Mouse (Mus musculus) forebrain, embryonic 10.5 days (tissue): Measurements from ENCODE around the gene Grem2. TPM values are rescaled to one million over a fixed set of nuclear protein-coding genes. Genes with fewer than 3 reads are reported as not detected.

Source experiments
- DNase-seq: peaks from one replicate; pipeline ENCODE4 v3.0.0-alpha.2; 2017; ENCODE audit warnings: low spot score; ENCODE audit errors: extremely low spot score
- H3K27ac ChIP-seq: fragments of 300-500 bp; sonication (generic); 2 replicates; pipeline ENCODE4 v1.5.1; 2016; ENCODE audit warnings: mild to moderate bottlenecking
- H3K27me3 ChIP-seq: fragments of 300-500 bp; sonication (generic); 2 replicates; pipeline ENCODE4 v1.6.1; 2016; ENCODE audit warnings: mild to moderate bottlenecking; ENCODE audit not compliant: poor library complexity, severe bottlenecking
- H3K36me3 ChIP-seq: fragments of 300-500 bp; sonication (generic); replicated peaks from 2 replicates; pipeline ENCODE4 v1.6.1; 2016; ENCODE audit warnings: mild to moderate bottlenecking, moderate library complexity
- H3K4me1 ChIP-seq: fragments of 300-500 bp; sonication (generic); 2 replicates; pipeline ENCODE4 v1.6.1; 2016
- H3K4me3 ChIP-seq: fragments of 300-500 bp; sonication (generic); 2 replicates; pipeline ENCODE4 v1.5.1; 2016; ENCODE audit warnings: mild to moderate bottlenecking, moderate library complexity
- H3K9me3 ChIP-seq: fragments of 300-500 bp; sonication (generic); 2 replicates; pipeline ENCODE4 v1.6.1; 2016; ENCODE audit warnings: mild to moderate bottlenecking, moderate library complexity
- WGBS: fragments of 180-500 bp; shearing (Covaris S2); methylation state at CpG from one replicate; pipeline ENCODE4 v1.1.7; 2016; 5-methylcytosine and 5-hydroxymethylcytosine counted together
- polyA plus RNA-seq: library from polyadenylated mRNA; unstranded; fragments of >200 nt; fragmentation: Nextera tagmentation; extraction: Ambion mirVana; gene quantifications from 2 replicates; pipeline ENCODE4 v1.2.1, GENCODE M21; 2016

Gene Grem2
- 0.19 and 0.20 TPM in 2 replicates for polyA plus RNA-seq

GRCm38 (mm10) chr1:174921298-174921955 lies at the start of gene Grem2:
Gene Grem2 (minus strand): TSS chr1:174921819.
- no peaks in the 10 kb centered on the region for H3K36me3 ChIP-seq
- peak; percentile 44 for DNase-seq
- WGBS = 5% methylated on average over 30 of the region's 30 CpGs
- no peaks in the 10 kb centered on the region for H3K9me3 ChIP-seq
- H3K27ac ChIP-seq = no peak within 1 kb of the TSS
- peaks cover 9% of the 10 kb centered on the region for H3K4me1 ChIP-seq
- peak within 1 kb of the TSS; percentile 53 for H3K4me3 ChIP-seq
- peaks cover 23% of the 10 kb centered on the region; the same call in 1 of the 2 replicates for H3K27me3 ChIP-seq

- 96% methylated on average over 3 of the region's 3 CpGs for WGBS
Measured at GRCm38 (mm10) chr1:174959837-174960236, 38.2 kb upstream of the Grem2 start.

GRCm38 (mm10) chr1:174931003-174931619 lies 9.5 kb upstream of the Grem2 start:
- 74% methylated on average over 3 of the region's 3 CpGs for WGBS
- no peaks in the 10 kb centered on the region for H3K36me3 ChIP-seq
- H3K4me3 ChIP-seq = no peak overlapping the region
- H3K9me3 ChIP-seq = no peaks in the 10 kb centered on the region
- no peak for DNase-seq
- H3K27ac ChIP-seq = no peak overlapping the region
- no peaks in the 10 kb centered on the region for H3K4me1 ChIP-seq
- no peaks in the 10 kb centered on the region for H3K27me3 ChIP-seq

More at GRCm38 (mm10) chr1:174959837-174960236, 38.2 kb upstream of the Grem2 start:
- Histone ChIP-seq H3K36me3 (no peaks in the 10 kb centered on the region), H3K4me3 (no peak overlapping the region), H3K9me3 (no peaks in the 10 kb centered on the region), H3K27ac (no peak overlapping the region), H3K4me1 (peaks cover 4% of the 10 kb centered on the region; the same call in 1 of the 2 replicates), H3K27me3 (no peaks in the 10 kb centered on the region)
- DNase-seq = no peak

GRCm38 (mm10) chr1:174929459-174930181 lies 8.0 kb upstream of the Grem2 start:
- no peak overlapping the region for H3K27ac ChIP-seq
- H3K27me3 ChIP-seq = no peaks in the 10 kb centered on the region
- H3K4me3 ChIP-seq = no peak overlapping the region
- no peaks in the 10 kb centered on the region for H3K4me1 ChIP-seq
- no peak for DNase-seq
- H3K36me3 ChIP-seq = no peaks in the 10 kb centered on the region
- WGBS = 90% methylated on average over 7 of the region's 7 CpGs
- H3K9me3 ChIP-seq = no peaks in the 10 kb centered on the region

- H3K27ac ChIP-seq = no peak overlapping the region
- DNase-seq = no peak
- peaks cover 23% of the 10 kb centered on the region; the same call in 1 of the 2 replicates for H3K27me3 ChIP-seq
- no peak overlapping the region for H3K4me3 ChIP-seq
- over 99% methylated on average over 4 of the region's 4 CpGs for WGBS
- no peaks in the 10 kb centered on the region for H3K9me3 ChIP-seq
- no peaks in the 10 kb centered on the region for H3K36me3 ChIP-seq
- peaks cover 9% of the 10 kb centered on the region for H3K4me1 ChIP-seq
Measured at GRCm38 (mm10) chr1:174918949-174919348, 2.7 kb downstream of the Grem2 start.

GRCm38 (mm10) chr1:174918236-174918870 lies 3.3 kb downstream of the Grem2 start:
- H3K36me3 ChIP-seq = no peaks in the 10 kb centered on the region
- H3K4me3 ChIP-seq = no peak overlapping the region
- no peak overlapping the region for H3K27ac ChIP-seq
- H3K4me1 ChIP-seq = peaks cover 9% of the 10 kb centered on the region
- no peaks in the 10 kb centered on the region for H3K9me3 ChIP-seq
- no peak for DNase-seq
- peaks cover 23% of the 10 kb centered on the region; the same call in 1 of the 2 replicates for H3K27me3 ChIP-seq
- WGBS = 88% methylated on average over 5 of the region's 5 CpGs

- Histone ChIP-seq H3K27ac (no peak overlapping the region), H3K4me1 (no peaks in the 10 kb centered on the region), H3K36me3 (no peaks in the 10 kb centered on the region), H3K4me3 (no peak overlapping the region), H3K27me3 (no peaks in the 10 kb centered on the region), H3K9me3 (no peaks in the 10 kb centered on the region)
- WGBS = 88% methylated on average over 3 of the region's 3 CpGs
- no peak for DNase-seq
Measured at GRCm38 (mm10) chr1:174909834-174910233, 11.8 kb downstream of the Grem2 start.

GRCm38 (mm10) chr1:174908232-174908631 lies 13.4 kb downstream of the Grem2 start:
- no peak overlapping the region for H3K27ac ChIP-seq
- no peak overlapping the region for H3K4me3 ChIP-seq
- DNase-seq = no peak
- no peaks in the 10 kb centered on the region for H3K4me1 ChIP-seq
- no peaks in the 10 kb centered on the region for H3K27me3 ChIP-seq
- H3K9me3 ChIP-seq = no peaks in the 10 kb centered on the region
- no peaks in the 10 kb centered on the region for H3K36me3 ChIP-seq
- 90% methylated on average over 5 of the region's 5 CpGs for WGBS

GRCm38 (mm10) chr1:174907637-174908036 lies 14.0 kb downstream of the Grem2 start:
- no peaks in the 10 kb centered on the region for H3K36me3 ChIP-seq
- no peak overlapping the region for H3K4me3 ChIP-seq
- H3K9me3 ChIP-seq = no peaks in the 10 kb centered on the region
- H3K27ac ChIP-seq = no peak overlapping the region
- no peak for DNase-seq
- H3K27me3 ChIP-seq = no peaks in the 10 kb centered on the region
- WGBS = 85% methylated on average over 5 of the region's 5 CpGs
- no peaks in the 10 kb centered on the region for H3K4me1 ChIP-seq

GRCm38 (mm10) chr1:174902755-174903154 lies 18.9 kb downstream of the Grem2 start:
- Histone ChIP-seq H3K27ac (no peak overlapping the region), H3K36me3 (no peaks in the 10 kb centered on the region), H3K27me3 (no peaks in the 10 kb centered on the region), H3K4me3 (no peak overlapping the region), H3K9me3 (no peaks in the 10 kb centered on the region), H3K4me1 (no peaks in the 10 kb centered on the region)
- 65% methylated on average over 1 of the region's 1 CpGs for WGBS
- no peak for DNase-seq

GRCm38 (mm10) chr1:174892471-174892870 lies 29.1 kb downstream of the Grem2 start:
- DNase-seq = no peak
- H3K9me3 ChIP-seq = no peaks in the 10 kb centered on the region
- WGBS = 84% methylated on average over 7 of the region's 7 CpGs
- H3K4me3 ChIP-seq = no peak overlapping the region
- no peak overlapping the region for H3K27ac ChIP-seq
- H3K27me3 ChIP-seq = no peaks in the 10 kb centered on the region
- no peaks in the 10 kb centered on the region for H3K36me3 ChIP-seq
- no peaks in the 10 kb centered on the region for H3K4me1 ChIP-seq

GRCm38 (mm10) chr1:174888684-174889405 lies 32.8 kb downstream of the Grem2 start:
- WGBS = 88% methylated on average over 14 of the region's 14 CpGs
- Histone ChIP-seq H3K4me3 (no peak overlapping the region), H3K27ac (no peak overlapping the region), H3K9me3 (no peaks in the 10 kb centered on the region), H3K27me3 (no peaks in the 10 kb centered on the region), H3K4me1 (no peaks in the 10 kb centered on the region), H3K36me3 (no peaks in the 10 kb centered on the region)
- no peak for DNase-seq
